Mouse (Mus musculus) hindbrain, postnatal 0 days (tissue): ENCODE measurements around the gene Zmynd8. TPM values are rescaled to one million over a fixed set of nuclear protein-coding genes. Genes with fewer than 3 reads are reported as not detected.

Experiments used
- ATAC-seq: fragments of 200-750 bp; cut with Nextera tagmentation; 2 replicates; pipeline ENCODE4 v1.8.0; 2017; ENCODE audit warnings: mild to moderate bottlenecking, moderate TSS enrichment, moderate library complexity
- DNase-seq: peaks from one replicate; pipeline ENCODE4 v3.0.0-alpha.2; 2015; ENCODE audit warnings: low spot score
- H3K27ac ChIP-seq: fragments of 300-500 bp; sonication (generic); 2 replicates; pipeline ENCODE4 v1.5.1; 2014; ENCODE audit warnings: mild to moderate bottlenecking
- H3K27me3 ChIP-seq: fragments of 300-500 bp; sonication (generic); 2 replicates; pipeline ENCODE4 v1.6.1; 2014; ENCODE audit warnings: low read length, mixed read lengths; ENCODE audit not compliant: insufficient read depth
- H3K36me3 ChIP-seq: fragments of 300-500 bp; sonication (generic); 2 replicates; pipeline ENCODE4 v1.6.1; 2014; ENCODE audit warnings: low read length, mixed read lengths; ENCODE audit not compliant: insufficient read depth
- H3K4me1 ChIP-seq: fragments of 300-500 bp; sonication (generic); 2 replicates; pipeline ENCODE4 v1.6.1; 2014; ENCODE audit warnings: antibody characterized with exemption, low read length, mixed read lengths; ENCODE audit not compliant: insufficient read depth
- H3K4me2 ChIP-seq: fragments of 300-500 bp; sonication (generic); 2 replicates; pipeline ENCODE4 v1.6.1; 2014; ENCODE audit warnings: low read depth, mild to moderate bottlenecking, low read length, moderate library complexity, mixed read lengths
- H3K4me3 ChIP-seq: fragments of 300-500 bp; sonication (generic); 2 replicates; pipeline ENCODE4 v1.5.1; 2014; ENCODE audit warnings: low read length
- H3K9ac ChIP-seq: fragments of 300-500 bp; sonication (generic); replicated peaks from 2 replicates; pipeline ENCODE4 v1.6.1; 2014; ENCODE audit warnings: mild to moderate bottlenecking, low read length, moderate library complexity, mixed read lengths
- H3K9me3 ChIP-seq: fragments of 300-500 bp; sonication (generic); 2 replicates; pipeline ENCODE4 v1.6.1; 2016; ENCODE audit warnings: low read length, mixed read lengths
- CTCF ChIP-seq: IDR thresholded peaks from 2 replicates; pipeline ENCODE4 v1.5.1; 2016; ENCODE audit warnings: antibody characterized with exemption, control low read depth, low read depth
- WGBS: fragments of 180-500 bp; shearing (Covaris S2); extraction: QIAGEN DNeasy Blood & Tissue Kit; methylation state at CpG from one replicate; pipeline ENCODE4 v1.1.7; 2014; 5-methylcytosine and 5-hydroxymethylcytosine counted together
- polyA plus RNA-seq: library from polyadenylated mRNA; unstranded; fragments of >200 nt; fragmentation: Nextera tagmentation; extraction: Ambion mirVana; gene quantifications from 2 replicates; pipeline ENCODE4 v1.2.1, GENCODE M21; 2015
- total RNA-seq: library from RNA; depleted of rRNA; stranded (reverse); fragments of >200 nt; gene quantifications from 2 replicates; pipeline ENCODE4 v1.2.3, GENCODE M21; 2014

The Zmynd8 gene
- total and polyA plus RNA-seq, 2 experiments from 2014 or later, result 46.8 to 53.0 TPM

DNA sequence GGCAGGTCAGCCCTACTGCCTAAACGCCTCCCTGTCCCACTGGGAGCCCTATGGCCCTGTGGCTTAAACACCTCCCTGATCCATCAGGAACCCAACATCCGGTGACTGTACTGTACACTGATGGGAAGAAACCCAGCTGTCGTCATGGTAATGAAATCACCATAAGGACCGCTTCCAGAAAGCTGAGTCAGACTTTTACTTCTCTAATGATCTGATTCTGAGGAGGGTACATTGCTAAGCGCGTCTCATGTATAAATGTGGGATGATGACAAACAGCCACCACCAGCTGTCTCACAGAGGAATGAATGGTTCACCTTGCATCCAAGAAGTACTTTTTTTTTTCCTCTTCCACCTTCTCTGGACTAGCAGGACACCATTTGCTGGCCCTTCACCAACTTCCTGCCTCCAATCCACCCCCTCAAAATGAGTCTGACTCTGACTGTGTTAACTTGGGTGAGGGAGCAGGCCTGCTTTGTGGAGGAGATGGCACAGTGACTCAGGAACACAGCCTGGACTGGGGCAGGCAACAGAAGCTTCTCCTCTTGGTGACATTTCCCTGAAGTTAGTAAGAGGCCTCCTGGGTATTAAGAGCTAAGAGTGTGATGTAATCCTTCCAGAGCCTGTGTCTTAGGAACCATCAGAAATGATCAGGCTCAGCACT is 43.0 kb downstream of the Zmynd8 start:
- DNase-seq (peak; percentile 39), ATAC-seq (no peak)
- TF ChIP-seq CTCF, result no peak
- Histone ChIP-seq H3K36me3 (peaks cover 4% of the 10 kb centered on the region; the same call in 1 of the 2 replicates), H3K9ac (no peak overlapping the region), H3K4me2 (no peak overlapping the region), H3K27ac (peak overlapping the region; percentile 89; the same call in 1 of the 2 replicates), H3K4me1 (peaks cover 54% of the 10 kb centered on the region), H3K27me3 (no peaks in the 10 kb centered on the region), H3K4me3 (no peak overlapping the region), H3K9me3 (no peaks in the 10 kb centered on the region)
- 40% methylated on average over 6 of the region's 6 CpGs for WGBS

DNA sequence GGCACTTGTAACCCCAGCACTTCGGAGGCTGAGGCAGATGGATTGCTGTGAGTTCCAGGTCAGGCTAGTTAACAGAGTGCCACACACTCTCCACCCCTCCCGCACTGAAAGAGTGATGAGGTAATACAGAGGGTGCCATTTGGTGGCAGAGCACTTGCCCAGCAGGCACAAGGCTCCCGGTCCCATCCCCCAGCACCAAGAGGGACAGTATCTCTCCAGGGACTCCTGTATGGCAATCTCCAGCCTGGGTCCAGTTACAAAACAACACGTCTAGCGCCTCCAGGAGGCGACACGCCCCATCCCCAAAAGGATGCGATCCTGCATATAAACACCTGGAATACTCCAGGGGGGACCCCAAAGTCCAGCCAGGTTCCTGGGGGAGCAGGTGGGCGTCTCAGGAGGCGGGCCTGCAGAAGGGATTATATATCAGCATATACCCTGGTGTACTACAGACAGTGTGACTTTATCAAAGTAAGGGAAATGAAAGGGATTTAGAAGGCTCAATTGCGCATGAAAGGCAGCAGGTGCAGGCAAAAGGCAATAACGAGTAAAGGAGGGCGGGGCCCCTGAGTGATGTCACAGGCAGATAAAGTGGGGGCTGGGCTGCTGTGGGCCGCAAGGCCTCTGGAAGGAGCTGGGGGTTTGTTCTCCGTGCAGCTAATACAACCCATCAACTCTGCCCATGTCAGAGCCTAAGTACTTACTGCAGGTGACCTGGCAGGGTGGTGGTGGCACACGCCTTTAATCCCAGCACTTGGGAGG is 44.4 kb downstream of the Zmynd8 start:
- no peak overlapping the region for H3K9ac ChIP-seq
- ATAC-seq (no peak), DNase-seq (peak; percentile 21)
- H3K9me3 ChIP-seq, result no peaks in the 10 kb centered on the region
- H3K4me3 ChIP-seq, result no peak overlapping the region
- H3K27me3 ChIP-seq, result no peaks in the 10 kb centered on the region
- no peak for TF ChIP-seq CTCF
- no peak overlapping the region for H3K4me2 ChIP-seq
- peaks cover 51% of the 10 kb centered on the region for H3K4me1 ChIP-seq
- peaks cover 4% of the 10 kb centered on the region; the same call in 1 of the 2 replicates for H3K36me3 ChIP-seq
- WGBS, result 59% methylated on average over 16 of the region's 16 CpGs
- H3K27ac ChIP-seq, result peak overlapping the region; percentile 89; the same call in 1 of the 2 replicates

DNA sequence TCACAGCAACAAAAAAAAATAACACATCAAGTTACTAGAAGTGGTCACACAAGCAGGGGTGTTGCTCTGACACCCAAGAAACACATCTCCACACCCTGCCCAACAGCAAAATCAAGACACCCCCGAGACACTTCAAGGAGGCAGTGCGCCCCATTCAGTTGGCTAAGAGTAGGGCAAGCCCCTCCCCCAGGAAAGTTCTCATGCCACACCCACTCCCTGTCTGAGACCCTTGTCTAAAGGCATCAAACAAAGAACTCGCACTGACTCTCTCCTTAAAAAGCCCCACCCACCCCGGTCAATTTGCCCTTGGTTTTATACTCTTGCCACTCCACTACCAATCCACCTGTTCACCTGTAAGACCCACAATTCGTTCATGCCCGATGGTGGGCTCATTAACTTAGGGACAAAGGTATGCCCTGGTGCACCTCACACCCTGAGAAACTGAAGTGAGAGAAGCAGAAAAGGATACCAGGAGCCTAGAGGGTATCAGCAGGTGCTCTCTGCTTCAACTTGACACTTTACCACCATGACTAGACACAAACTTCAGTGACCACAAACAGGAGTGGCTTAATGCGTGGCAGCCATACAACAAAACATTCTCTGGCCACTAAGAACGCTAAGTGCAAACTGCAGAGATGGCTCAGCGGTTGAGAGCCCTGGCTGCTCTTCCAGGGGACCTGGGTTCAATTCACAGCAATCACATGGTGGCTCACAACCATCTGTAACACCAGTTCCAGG is 45.8 kb downstream of the Zmynd8 start:
- no peak overlapping the region for H3K4me3 ChIP-seq
- H3K4me2 ChIP-seq, result no peak overlapping the region
- no peak for DNase-seq
- WGBS, result 86% methylated on average over 9 of the region's 9 CpGs
- H3K27ac ChIP-seq, result no peak overlapping the region
- peaks cover 43% of the 10 kb centered on the region for H3K4me1 ChIP-seq
- H3K9me3 ChIP-seq, result no peaks in the 10 kb centered on the region
- no peaks in the 10 kb centered on the region for H3K27me3 ChIP-seq
- H3K9ac ChIP-seq, result no peak overlapping the region
- TF ChIP-seq CTCF, result no peak
- no peak for ATAC-seq
- H3K36me3 ChIP-seq, result peaks cover 4% of the 10 kb centered on the region; the same call in 1 of the 2 replicates

DNA sequence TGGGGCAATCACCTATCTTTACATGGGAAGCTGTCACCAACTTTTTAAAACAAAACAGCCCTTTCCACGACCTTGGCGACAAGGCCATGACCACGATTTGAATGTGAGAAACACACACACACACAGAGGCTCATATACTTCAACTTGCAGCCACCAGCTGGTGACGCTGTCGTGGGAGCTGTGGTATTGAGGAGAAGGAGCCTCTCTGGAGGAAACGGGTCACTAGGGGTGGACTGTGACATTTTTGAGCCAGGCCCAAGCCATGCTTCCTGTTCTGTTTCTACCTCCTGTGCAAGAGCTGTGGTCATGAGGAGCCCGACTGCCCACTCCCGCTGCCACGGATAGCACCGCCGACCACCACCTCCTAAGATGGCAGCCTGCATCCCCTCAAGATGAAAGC is 46.4 kb downstream of the Zmynd8 start:
- H3K4me3 ChIP-seq, result no peak overlapping the region
- no peak overlapping the region for H3K27ac ChIP-seq
- H3K36me3 ChIP-seq, result peaks cover 4% of the 10 kb centered on the region; the same call in 1 of the 2 replicates
- ATAC-seq (no peak), DNase-seq (no peak)
- no peak overlapping the region for H3K9ac ChIP-seq
- 84% methylated on average over 11 of the region's 11 CpGs for WGBS
- no peak; the same call in 1 of the 2 replicates for TF ChIP-seq CTCF
- no peaks in the 10 kb centered on the region for H3K27me3 ChIP-seq
- no peaks in the 10 kb centered on the region for H3K9me3 ChIP-seq
- peaks cover 37% of the 10 kb centered on the region for H3K4me1 ChIP-seq
- H3K4me2 ChIP-seq, result no peak overlapping the region

DNA sequence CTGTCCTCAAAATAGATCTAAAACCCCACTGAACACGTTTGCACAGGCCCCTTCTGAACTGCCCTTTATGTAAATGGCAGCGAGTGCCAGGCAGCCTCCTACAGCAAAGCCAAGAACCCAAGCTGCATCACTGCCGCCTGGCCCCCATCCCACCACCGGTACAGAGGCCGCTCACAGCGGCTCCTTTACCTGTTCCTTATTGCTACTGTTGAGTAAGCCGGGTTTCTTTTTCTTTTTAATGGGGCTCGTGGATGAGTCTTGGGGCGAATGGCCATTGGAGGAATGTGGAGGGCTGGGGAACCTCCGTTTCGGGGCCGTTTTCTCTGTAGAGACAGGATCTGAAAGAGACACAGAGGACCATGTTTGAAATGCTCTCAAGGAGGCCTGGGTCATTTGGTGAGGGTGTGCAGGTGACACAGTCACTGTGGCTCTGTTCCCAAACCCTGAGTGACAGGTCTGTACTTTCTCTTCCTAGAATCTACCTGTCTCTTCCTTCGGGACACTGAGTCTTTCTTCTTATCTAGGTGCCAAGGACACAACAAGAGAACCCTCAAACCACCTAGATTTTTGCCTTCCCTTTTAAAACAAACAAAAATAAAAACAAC is 46.9 kb downstream of the Zmynd8 start:
- no peak for DNase-seq
- no peak for ATAC-seq
- H3K4me1 ChIP-seq, result peaks cover 32% of the 10 kb centered on the region
- no peak overlapping the region for H3K4me2 ChIP-seq
- TF ChIP-seq CTCF, result no peak
- peak overlapping the region; percentile 41; the same call in 1 of the 2 replicates for H3K27ac ChIP-seq
- H3K9ac ChIP-seq, result peak overlapping the region; percentile 9; the same call in 1 of the 2 replicates
- no peak overlapping the region for H3K4me3 ChIP-seq
- no peaks in the 10 kb centered on the region for H3K27me3 ChIP-seq
- WGBS, result 72% methylated on average over 13 of the region's 13 CpGs
- peaks cover 4% of the 10 kb centered on the region; the same call in 1 of the 2 replicates for H3K36me3 ChIP-seq
- no peaks in the 10 kb centered on the region for H3K9me3 ChIP-seq

DNA sequence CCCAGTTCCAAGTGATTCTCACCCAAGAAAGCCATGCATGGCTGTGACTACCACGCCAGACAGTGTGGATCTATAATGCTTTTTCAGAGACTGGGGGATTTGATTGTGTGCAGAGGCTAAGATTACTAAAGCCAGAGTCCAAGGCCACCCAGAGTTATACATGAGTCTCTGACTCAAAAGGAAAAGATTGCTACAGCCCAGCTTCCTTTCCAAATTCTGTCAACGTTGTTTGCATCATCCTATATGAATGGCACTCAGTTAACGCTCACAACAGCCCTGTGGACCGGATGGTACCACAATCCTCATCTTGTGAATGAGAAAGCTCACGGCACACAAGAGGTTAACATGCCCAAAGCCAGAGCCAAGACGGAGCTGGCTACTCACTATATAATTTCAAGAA is 48.0 kb downstream of the Zmynd8 start:
- no peak overlapping the region for H3K4me3 ChIP-seq
- DNase-seq (no peak), ATAC-seq (no peak)
- WGBS, result 70% methylated on average over 6 of the region's 6 CpGs
- no peak overlapping the region; the same call in 1 of the 2 replicates for H3K9ac ChIP-seq
- no peaks in the 10 kb centered on the region for H3K9me3 ChIP-seq
- no peak overlapping the region for H3K4me2 ChIP-seq
- peaks cover 5% of the 10 kb centered on the region for H3K36me3 ChIP-seq
- TF ChIP-seq CTCF, result no peak
- H3K27me3 ChIP-seq, result no peaks in the 10 kb centered on the region
- no peak overlapping the region; the same call in 1 of the 2 replicates for H3K27ac ChIP-seq
- H3K4me1 ChIP-seq, result peaks cover 21% of the 10 kb centered on the region
